Mouse (Mus musculus) embryonic facial prominence, embryonic 13.5 days (tissue): Measurements from ENCODE around the gene Itpr2. TPM values are rescaled to one million over a fixed set of nuclear protein-coding genes. Genes with fewer than 3 reads are reported as not detected.

Experiments used
- ATAC-seq: fragments of 200-750 bp; cut with Nextera tagmentation; 2 replicates; pipeline ENCODE4 v1.8.0; 2017; ENCODE audit warnings: low read depth; ENCODE audit not compliant: insufficient number of reproducible peaks, insufficient read depth, low FRiP score, low TSS enrichment
- H3K27ac ChIP-seq: fragments of 300-500 bp; sonication (generic); 2 replicates; pipeline ENCODE4 v1.5.1; 2015; ENCODE audit warnings: moderate library complexity, mild to moderate bottlenecking, inconsistent platforms
- H3K27me3 ChIP-seq: fragments of 300-500 bp; sonication (generic); 2 replicates; pipeline ENCODE4 v1.6.1; 2015; ENCODE audit warnings: mild to moderate bottlenecking, inconsistent platforms
- H3K36me3 ChIP-seq: fragments of 300-500 bp; sonication (generic); 2 replicates; pipeline ENCODE4 v1.6.1; 2015; ENCODE audit warnings: mild to moderate bottlenecking, inconsistent platforms
- H3K4me1 ChIP-seq: fragments of 300-500 bp; sonication (generic); 2 replicates; pipeline ENCODE4 v1.6.1; 2015; ENCODE audit warnings: inconsistent platforms
- H3K4me2 ChIP-seq: fragments of 300-500 bp; sonication (generic); 2 replicates; pipeline ENCODE4 v1.6.1; 2015; ENCODE audit warnings: moderate library complexity, mild to moderate bottlenecking, inconsistent platforms
- H3K4me3 ChIP-seq: fragments of 300-500 bp; sonication (generic); 2 replicates; pipeline ENCODE4 v1.5.1; 2015; ENCODE audit warnings: mild to moderate bottlenecking, inconsistent platforms
- H3K9ac ChIP-seq: fragments of 300-500 bp; sonication (generic); 2 replicates; pipeline ENCODE4 v1.6.1; 2015; ENCODE audit warnings: mild to moderate bottlenecking, inconsistent platforms
- H3K9me3 ChIP-seq: fragments of 300-500 bp; sonication (generic); 2 replicates; pipeline ENCODE4 v1.6.1; 2016; ENCODE audit warnings: inconsistent platforms
- WGBS: fragments of 180-500 bp; shearing (Covaris S2); methylation state at CpG from one replicate; pipeline ENCODE4 v1.1.7; 2015; ENCODE audit warnings: mixed read lengths; 5-methylcytosine and 5-hydroxymethylcytosine counted together
- polyA plus RNA-seq: library from polyadenylated mRNA; unstranded; fragments of >200 nt; fragmentation: Nextera tagmentation; extraction: Ambion mirVana; gene quantifications from 2 replicates; pipeline ENCODE4 v1.2.1, GENCODE M21; 2015

Gene Itpr2
- polyA plus RNA-seq, 1 experiment from 2014 or later: 9.3 TPM

- 55% methylated on average over 9 of the region's 9 CpGs for WGBS
- H3K4me2 ChIP-seq: no peak overlapping the region
- no peaks in the 10 kb centered on the region for H3K27me3 ChIP-seq
- no peak overlapping the region for H3K4me3 ChIP-seq
- H3K36me3 ChIP-seq: no peaks in the 10 kb centered on the region; the same call in 1 of the 2 replicates
- ATAC-seq: no peak
- peaks cover 12% of the 10 kb centered on the region; the same call in 1 of the 2 replicates for H3K4me1 ChIP-seq
- no peak overlapping the region for H3K9ac ChIP-seq
- H3K9me3 ChIP-seq: no peaks in the 10 kb centered on the region
- no peak overlapping the region for H3K27ac ChIP-seq
Observed at GRCm38 (mm10) chr6:146230373-146230788, 271.6 kb downstream of the Itpr2 start.

DNA sequence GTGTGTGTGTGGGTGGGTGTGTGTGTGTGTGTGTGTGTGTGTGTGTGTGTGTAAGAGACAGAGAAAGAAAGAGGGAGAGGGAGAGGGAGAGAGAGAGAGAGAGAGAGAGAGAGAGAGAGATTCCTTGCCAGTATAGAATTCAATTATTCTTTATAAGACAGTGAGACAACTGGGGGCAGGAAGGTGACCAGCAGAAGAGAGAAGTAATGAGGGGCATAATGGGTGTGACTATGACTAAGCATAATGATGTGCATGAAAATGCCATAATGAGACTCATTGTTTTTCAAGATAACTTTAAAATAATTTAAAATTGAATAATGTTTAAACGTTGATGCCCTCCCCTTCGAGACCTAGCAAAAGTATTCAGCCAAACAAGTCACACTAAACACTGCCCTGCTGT, 272.1 kb downstream of the Itpr2 start:
- H3K27me3 ChIP-seq: no peaks in the 10 kb centered on the region
- H3K4me1 ChIP-seq: peaks cover 8% of the 10 kb centered on the region; the same call in 1 of the 2 replicates
- H3K4me3 ChIP-seq: no peak overlapping the region
- H3K4me2 ChIP-seq: no peak overlapping the region
- no peak overlapping the region for H3K27ac ChIP-seq
- no peaks in the 10 kb centered on the region; the same call in 1 of the 2 replicates for H3K36me3 ChIP-seq
- no peak for ATAC-seq
- H3K9me3 ChIP-seq: no peaks in the 10 kb centered on the region
- 75% methylated on average over 2 of the region's 2 CpGs for WGBS
- no peak overlapping the region for H3K9ac ChIP-seq

DNA sequence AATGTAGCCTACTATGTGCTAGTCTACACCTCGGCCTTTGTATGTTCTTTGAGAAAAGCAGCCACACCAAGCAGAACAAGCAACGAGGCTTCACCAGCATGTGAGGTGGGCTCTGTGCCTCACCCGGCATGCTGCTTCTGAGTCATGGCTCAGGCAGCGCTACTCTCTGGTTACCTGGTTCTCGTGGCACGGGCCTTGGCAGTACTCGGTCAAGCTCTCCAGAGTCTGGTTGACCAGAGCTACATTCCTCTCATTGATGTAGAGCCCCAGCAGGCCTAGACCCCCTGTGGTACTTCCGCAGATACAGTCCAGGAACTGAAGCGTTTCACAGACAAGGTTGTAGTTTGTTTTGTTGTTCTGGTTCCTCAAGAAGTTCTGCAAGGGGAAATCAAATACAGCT, 272.5 kb downstream of the Itpr2 start:
- no peak overlapping the region for H3K4me3 ChIP-seq
- 70% methylated on average over 9 of the region's 9 CpGs for WGBS
- no peak for ATAC-seq
- no peaks in the 10 kb centered on the region for H3K27me3 ChIP-seq
- no peaks in the 10 kb centered on the region; the same call in 1 of the 2 replicates for H3K36me3 ChIP-seq
- peaks cover 8% of the 10 kb centered on the region; the same call in 1 of the 2 replicates for H3K4me1 ChIP-seq
- H3K27ac ChIP-seq: no peak overlapping the region
- no peaks in the 10 kb centered on the region for H3K9me3 ChIP-seq
- H3K4me2 ChIP-seq: no peak overlapping the region
- H3K9ac ChIP-seq: no peak overlapping the region

DNA sequence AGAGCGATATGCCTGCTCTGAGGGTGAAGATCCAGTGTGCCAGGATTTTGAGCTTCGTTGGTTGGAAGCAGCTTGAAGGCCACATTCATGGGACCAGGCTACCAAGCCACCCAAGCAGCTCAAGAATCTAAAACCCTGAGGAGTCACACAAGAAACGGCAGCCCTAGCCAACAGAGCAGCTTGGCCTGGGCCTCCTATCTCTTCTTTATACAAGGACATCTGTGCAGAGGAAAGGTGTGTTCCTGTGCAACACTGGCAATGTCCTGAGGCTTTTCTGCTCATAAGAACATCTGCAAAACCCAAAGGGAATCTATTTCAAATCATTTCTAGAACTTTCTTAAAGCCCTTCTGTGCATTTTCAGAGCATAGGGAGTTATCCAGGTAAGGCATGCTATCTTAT, 274.0 kb downstream of the Itpr2 start:
- Histone ChIP-seq H3K4me2 (no peak overlapping the region), H3K9me3 (no peaks in the 10 kb centered on the region), H3K36me3 (no peaks in the 10 kb centered on the region; the same call in 1 of the 2 replicates), H3K27me3 (no peaks in the 10 kb centered on the region), H3K9ac (no peak overlapping the region), H3K4me1 (peaks cover 8% of the 10 kb centered on the region; the same call in 1 of the 2 replicates), H3K4me3 (no peak overlapping the region), H3K27ac (no peak overlapping the region)
- ATAC-seq: no peak
- 88% methylated on average over 3 of the region's 3 CpGs for WGBS

GRCm38 (mm10) chr6:146222403-146223063, 279.5 kb downstream of the Itpr2 start:
- no peak for ATAC-seq
- no peak overlapping the region for H3K9ac ChIP-seq
- no peaks in the 10 kb centered on the region for H3K9me3 ChIP-seq
- H3K4me1 ChIP-seq: peaks cover 13% of the 10 kb centered on the region
- H3K4me3 ChIP-seq: no peak overlapping the region
- WGBS: 61% methylated on average over 8 of the region's 8 CpGs
- H3K27ac ChIP-seq: no peak overlapping the region
- H3K27me3 ChIP-seq: no peaks in the 10 kb centered on the region
- H3K36me3 ChIP-seq: no peaks in the 10 kb centered on the region
- no peak overlapping the region for H3K4me2 ChIP-seq

DNA sequence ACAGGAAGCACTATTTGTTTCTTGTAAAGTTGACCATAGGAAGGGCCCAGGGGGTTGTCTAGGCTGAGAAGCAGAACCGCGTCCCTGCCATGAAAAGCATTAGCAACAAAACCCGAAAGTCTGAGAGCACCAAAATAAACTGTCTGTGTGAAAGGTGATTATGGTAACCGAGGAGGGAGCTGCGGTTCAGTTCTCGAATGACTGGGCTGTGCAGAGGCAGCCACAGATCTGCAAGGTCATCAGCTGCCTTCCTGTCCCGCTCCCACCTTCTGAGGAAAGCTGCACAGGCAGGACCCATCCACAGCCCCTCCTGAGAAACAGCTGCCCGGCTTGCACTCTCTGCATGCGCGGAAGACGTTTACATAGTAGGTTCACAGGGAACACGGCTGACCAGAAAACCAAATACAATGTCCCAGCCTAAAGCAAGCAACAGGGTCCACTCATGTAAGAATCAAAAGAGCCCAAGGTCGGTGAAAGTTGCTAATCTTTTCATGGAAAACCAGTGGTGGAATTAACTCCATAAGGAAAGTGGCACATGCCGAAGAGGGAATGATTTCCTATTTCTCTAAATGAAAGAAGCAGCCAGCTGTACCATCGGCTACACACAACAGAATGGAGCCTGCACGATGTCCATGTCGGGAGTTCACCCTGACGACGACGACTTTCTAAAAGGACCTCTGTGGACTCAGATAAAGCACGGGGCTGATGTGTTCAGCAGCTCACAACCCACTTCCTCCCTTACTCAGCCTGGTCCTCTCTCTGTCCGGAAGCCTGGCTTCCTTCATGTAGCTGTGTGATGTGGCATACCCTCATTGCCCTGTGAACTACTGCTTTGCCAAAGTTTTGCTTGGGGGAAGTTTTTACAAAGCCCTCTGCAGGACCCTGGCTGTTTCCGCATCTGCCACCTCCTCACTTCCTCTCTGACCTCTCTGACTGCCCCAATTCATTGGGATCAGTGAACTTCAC, 280.4 kb downstream of the Itpr2 start:
- Histone ChIP-seq H3K27ac (peak overlapping the region; percentile 33; the same call in 1 of the 2 replicates), H3K27me3 (no peaks in the 10 kb centered on the region), H3K4me2 (0 out of 2 replicates have a peak overlapping the region, but pooled peaks have one; percentile 9), H3K4me1 (peaks cover 13% of the 10 kb centered on the region), H3K9me3 (no peaks in the 10 kb centered on the region), H3K4me3 (no peak overlapping the region), H3K36me3 (no peaks in the 10 kb centered on the region), H3K9ac (no peak overlapping the region)
- ATAC-seq: no peak
- 58% methylated on average over 23 of the region's 23 CpGs for WGBS

GRCm38 (mm10) chr6:146220071-146220470, 282.0 kb downstream of the Itpr2 start:
- H3K9ac ChIP-seq: no peak overlapping the region
- H3K4me2 ChIP-seq: no peak overlapping the region
- WGBS: 84% methylated on average over 5 of the region's 5 CpGs
- H3K4me3 ChIP-seq: no peak overlapping the region
- ATAC-seq: no peak
- H3K27ac ChIP-seq: no peak overlapping the region
- H3K4me1 ChIP-seq: peaks cover 13% of the 10 kb centered on the region
- no peaks in the 10 kb centered on the region for H3K27me3 ChIP-seq
- H3K36me3 ChIP-seq: no peaks in the 10 kb centered on the region
- H3K9me3 ChIP-seq: no peaks in the 10 kb centered on the region

- H3K4me2 ChIP-seq: no peak overlapping the region
- no peaks in the 10 kb centered on the region for H3K9me3 ChIP-seq
- H3K27me3 ChIP-seq: no peaks in the 10 kb centered on the region
- no peak overlapping the region for H3K27ac ChIP-seq
- WGBS: 88% methylated on average over 12 of the region's 12 CpGs
- ATAC-seq: no peak
- H3K4me3 ChIP-seq: no peak overlapping the region
- peaks cover 13% of the 10 kb centered on the region for H3K4me1 ChIP-seq
- no peaks in the 10 kb centered on the region for H3K36me3 ChIP-seq
- no peak overlapping the region for H3K9ac ChIP-seq
Observed at GRCm38 (mm10) chr6:146219534-146219933, 282.5 kb downstream of the Itpr2 start.

DNA sequence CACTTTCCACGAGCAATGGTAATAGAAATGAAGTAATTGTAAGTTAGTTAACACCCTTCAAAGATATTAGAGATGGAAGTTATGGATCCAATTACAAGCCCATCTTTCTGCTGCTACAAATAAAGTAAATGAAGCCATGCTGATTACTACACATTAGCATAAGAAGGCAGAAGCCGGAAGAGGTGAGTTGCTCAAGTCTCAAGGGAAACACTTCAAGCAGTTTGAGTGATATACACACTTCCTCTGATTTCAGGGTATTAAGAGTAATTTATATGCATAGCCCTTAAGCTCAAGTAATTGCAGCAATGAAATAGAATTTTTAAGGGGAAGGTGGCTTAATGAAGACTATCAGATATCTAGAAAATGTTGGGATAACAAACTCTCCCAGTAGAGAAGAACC, 286.7 kb downstream of the Itpr2 start:
- ATAC-seq: no peak
- Histone ChIP-seq H3K4me3 (no peak overlapping the region), H3K36me3 (no peaks in the 10 kb centered on the region), H3K27me3 (no peaks in the 10 kb centered on the region), H3K9ac (no peak overlapping the region), H3K9me3 (no peaks in the 10 kb centered on the region), H3K4me1 (no peaks in the 10 kb centered on the region), H3K27ac (no peak overlapping the region), H3K4me2 (no peak overlapping the region)
- 63% methylated on average over 2 of the region's 2 CpGs for WGBS

DNA sequence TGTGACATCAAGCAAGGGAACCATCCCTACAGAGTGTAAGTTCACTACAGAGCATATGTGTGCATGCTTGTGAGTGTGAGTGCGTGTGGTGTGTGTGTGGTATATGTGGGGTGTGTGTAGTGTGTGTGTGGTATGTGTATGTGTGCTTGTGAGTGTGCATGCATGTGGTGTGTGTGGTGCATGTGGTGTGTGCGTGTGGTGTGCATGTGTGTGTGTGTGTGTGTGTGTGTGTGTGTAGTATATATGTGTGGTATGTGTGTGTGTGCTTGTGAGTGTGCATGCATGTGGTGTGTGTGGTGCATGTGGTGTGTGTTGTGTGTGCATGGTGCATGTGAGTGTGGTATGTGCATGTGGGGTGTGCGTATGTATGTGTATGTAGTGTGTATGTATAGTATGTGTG, 289.7 kb downstream of the Itpr2 start:
- H3K9me3 ChIP-seq: no peaks in the 10 kb centered on the region
- ATAC-seq: no peak; the same call in 1 of the 2 replicates
- no peak overlapping the region for H3K27ac ChIP-seq
- no peaks in the 10 kb centered on the region for H3K27me3 ChIP-seq
- H3K36me3 ChIP-seq: no peaks in the 10 kb centered on the region
- no peak overlapping the region for H3K4me2 ChIP-seq
- WGBS: 92% methylated on average over 3 of the region's 3 CpGs
- no peak overlapping the region for H3K9ac ChIP-seq
- no peak overlapping the region for H3K4me3 ChIP-seq
- no peaks in the 10 kb centered on the region for H3K4me1 ChIP-seq

- H3K9ac ChIP-seq: no peak overlapping the region
- ATAC-seq: no peak
Observed at GRCm38 (mm10) chr6:146211233-146211632, 290.8 kb downstream of the Itpr2 start.

More at GRCm38 (mm10) chr6:146211233-146211632, 290.8 kb downstream of the Itpr2 start:
- Histone ChIP-seq H3K4me3 (no peak overlapping the region), H3K36me3 (no peaks in the 10 kb centered on the region), H3K4me1 (no peaks in the 10 kb centered on the region), H3K9me3 (no peaks in the 10 kb centered on the region), H3K4me2 (no peak overlapping the region), H3K27me3 (no peaks in the 10 kb centered on the region), H3K27ac (no peak overlapping the region)
- WGBS: 77% methylated on average over 6 of the region's 6 CpGs
